Mouse (Mus musculus): ENCODE results near the gene Wdr24. TPM values are rescaled to one million over a fixed set of nuclear protein-coding genes. Genes with fewer than 3 reads are reported as not detected.

Gene Wdr24
- total RNA-seq, 2 experiments from 2014 or later: 21.0 to 24.1 TPM

DNA sequence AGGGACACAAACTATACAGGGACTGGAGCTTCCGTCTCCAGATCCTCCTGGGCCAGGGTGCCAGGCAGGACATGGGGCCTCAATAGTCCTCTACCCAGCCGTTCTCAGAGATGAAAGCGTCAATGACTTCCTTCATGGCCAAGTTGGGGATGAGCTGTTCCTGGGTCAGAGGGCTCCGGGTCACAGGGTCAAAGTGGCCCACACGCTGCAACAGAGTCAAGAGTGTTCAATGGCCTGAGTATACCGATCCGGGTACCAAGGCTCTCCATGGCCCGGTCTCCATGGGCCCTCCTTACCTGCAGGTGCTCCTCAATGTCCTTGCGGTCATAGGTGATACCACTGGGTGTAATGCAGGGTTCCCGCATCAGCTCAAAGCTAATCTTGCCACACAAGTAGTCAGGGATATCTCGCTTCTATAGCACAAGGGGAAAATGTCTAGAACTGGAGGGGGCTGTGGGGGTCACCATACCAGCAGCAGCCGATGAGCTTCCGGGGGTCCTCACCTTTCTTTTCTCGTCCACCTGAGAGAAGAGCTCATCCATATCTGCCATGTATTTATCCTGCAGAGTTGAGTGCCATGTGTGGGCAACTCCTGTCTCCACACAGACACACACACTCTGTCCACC lies 7.5 kb downstream of the Wdr24 start:
- DNase-seq (ENCODE audit: low spot score in 2 of 2): no peak

DNA sequence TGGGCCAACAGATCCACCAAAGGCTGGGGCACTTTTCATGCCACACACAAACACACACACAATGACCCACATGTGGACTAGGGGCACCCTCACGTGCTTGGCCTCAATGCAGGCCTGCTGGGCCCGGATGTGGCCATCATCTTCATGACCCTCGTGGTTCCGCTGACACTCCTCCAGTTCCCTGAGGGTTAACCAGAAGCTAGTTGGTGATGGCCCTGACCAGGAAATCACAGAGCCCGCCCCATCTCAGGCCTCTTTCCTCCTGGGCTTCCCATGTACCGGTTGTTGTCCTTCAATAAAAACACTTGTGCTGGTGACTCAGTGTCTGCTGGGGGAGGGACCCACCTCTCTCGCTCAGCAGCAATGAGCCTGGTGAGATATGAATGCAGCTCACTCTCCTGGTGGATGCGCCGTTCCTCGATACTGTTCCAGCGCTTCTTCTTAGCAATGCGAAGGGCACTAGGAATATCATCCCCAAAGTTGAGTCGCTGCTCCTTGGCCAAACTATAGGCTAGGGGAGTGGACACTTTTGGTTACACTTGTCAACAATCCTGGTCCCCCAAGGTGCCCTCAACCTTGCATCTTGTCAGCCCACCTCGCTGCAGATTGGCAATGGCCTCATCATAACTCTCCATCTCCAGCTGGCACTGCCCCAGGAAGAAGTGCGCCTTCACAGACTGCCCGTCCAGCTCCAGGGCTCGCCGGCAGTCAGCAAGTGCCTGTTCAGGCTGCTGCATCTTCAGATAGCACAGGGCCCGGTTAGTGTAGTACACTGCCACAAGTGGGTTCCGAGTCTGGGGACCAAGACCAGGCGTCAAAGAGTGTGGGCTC lies 8.2 kb downstream of the Wdr24 start:
- DNase-seq (ENCODE audit: low spot score in 2 of 2): peak in 1 of 2 experiments; percentile 48

GRCm38 (mm10) chr17:25832436-25833290 lies 9.2 kb downstream of the Wdr24 start:
- DNase-seq (ENCODE audit: low spot score in 2 of 2): peak; percentile 99

DNA sequence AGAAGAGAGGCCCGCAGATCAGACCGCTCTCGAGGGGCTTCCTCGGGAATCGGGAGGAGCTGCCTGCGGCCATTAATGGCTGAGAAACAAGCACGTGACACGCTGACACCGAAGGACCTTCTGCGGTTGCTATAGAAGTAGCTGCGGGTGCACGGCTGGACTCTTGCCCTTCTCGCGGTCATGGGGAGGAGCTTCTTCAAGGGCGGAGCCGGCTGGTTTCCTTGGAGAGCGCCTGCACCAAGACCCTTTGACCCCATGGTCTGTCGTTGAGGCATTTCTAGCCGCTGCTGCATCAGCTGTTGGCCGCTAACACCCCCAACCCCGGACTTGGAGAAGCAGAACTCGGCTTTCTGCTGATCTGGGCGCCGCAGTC lies 9.8 kb downstream of the Wdr24 start, which contains the start of gene Stub1:
Stub1 (minus strand) TSS at position 114 of the 373 bp plus-strand sequence.
- peak; percentile 86 to 87 for DNase-seq (ENCODE audit: low spot score in 2 of 2)

DNA sequence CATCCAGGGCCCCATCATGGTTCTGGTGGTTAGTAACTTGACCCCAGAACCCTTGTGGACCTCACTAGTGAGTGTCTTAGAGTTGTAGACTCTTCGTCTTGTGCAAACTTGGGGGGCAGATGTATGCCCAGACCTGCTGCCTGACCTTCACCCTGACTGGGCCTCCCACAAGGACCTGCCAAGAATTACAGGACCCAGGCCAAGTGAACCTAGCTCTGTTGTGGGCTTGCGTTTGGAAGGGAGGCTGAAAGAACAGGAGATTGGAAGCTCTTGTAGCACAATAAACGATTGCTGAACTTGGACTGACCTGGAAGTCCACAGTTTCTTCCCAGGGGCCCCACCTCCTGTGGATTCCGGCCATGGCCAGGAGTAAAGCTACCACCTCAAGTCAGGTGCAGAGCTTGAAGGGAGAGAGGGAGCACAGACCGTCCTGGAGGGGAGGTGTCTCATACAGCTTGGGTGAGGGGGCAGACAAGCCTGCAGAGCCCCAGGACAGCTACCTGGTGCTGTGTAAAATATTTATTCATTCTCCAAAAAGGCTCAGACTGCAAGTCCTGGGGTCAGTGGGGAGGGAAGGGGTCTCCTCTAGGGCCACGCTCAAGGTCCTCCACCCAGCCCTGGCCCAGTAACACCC lies 10.7 kb downstream of the Wdr24 start:
- DNase-seq (ENCODE audit: low spot score in 2 of 2): no peak

- DNase-seq (ENCODE audit: low spot score in 2 of 2): no peak
Measured at GRCm38 (mm10) chr17:25834595-25835222, 11.3 kb downstream of the Wdr24 start.

GRCm38 (mm10) chr17:25835301-25835700 lies 11.9 kb downstream of the Wdr24 start:
- no peak for DNase-seq (ENCODE audit: low spot score in 2 of 2)

- DNase-seq (ENCODE audit: low spot score in 2 of 2): no peak
Measured at GRCm38 (mm10) chr17:25835816-25836215, 12.4 kb downstream of the Wdr24 start.

- no peak for DNase-seq (ENCODE audit: low spot score in 2 of 2)
Measured at GRCm38 (mm10) chr17:25836397-25837075, 13.1 kb downstream of the Wdr24 start.

- peak; percentile 83 to 89 for DNase-seq (ENCODE audit: low spot score in 2 of 2)
Measured at GRCm38 (mm10) chr17:25837076-25837410, 13.6 kb downstream of the Wdr24 start, which contains the start of gene Rhbdl1. TSS of gene Rhbdl1 (minus strand) at chr17:25837295.

GRCm38 (mm10) chr17:25837533-25837932 lies 14.1 kb downstream of the Wdr24 start:
- DNase-seq (ENCODE audit: low spot score in 2 of 2): no peak

GRCm38 (mm10) chr17:25838904-25839303 lies 15.5 kb downstream of the Wdr24 start:
- DNase-seq (ENCODE audit: low spot score in 2 of 2): no peak

GRCm38 (mm10) chr17:25839455-25840235 lies 16.2 kb downstream of the Wdr24 start:
- no peak for DNase-seq (ENCODE audit: low spot score in 2 of 2)

DNA sequence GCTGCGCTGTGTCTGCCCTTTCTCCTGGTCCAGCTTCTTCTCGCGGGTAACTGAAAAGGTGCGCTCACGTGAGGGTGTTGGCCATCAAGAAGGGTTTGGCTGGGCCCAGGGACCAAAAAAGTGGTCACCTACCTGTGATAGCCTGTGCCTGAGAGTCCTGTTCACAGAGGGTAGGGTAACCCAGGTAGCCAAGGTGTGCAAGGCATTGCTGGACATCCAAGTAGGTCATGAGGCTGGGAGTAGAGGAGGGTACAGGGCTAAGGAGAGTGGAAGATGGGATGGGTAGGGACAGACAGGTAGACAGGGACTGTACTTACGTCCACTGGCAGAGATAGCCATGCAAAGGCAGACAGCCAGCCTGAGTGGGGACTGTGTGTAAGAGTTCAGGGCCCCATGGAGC lies 17.1 kb downstream of the Wdr24 start:
- no peak for DNase-seq (ENCODE audit: low spot score in 2 of 2)

- no peak for DNase-seq (ENCODE audit: low spot score in 2 of 2)
Measured at GRCm38 (mm10) chr17:25841117-25841880, 17.9 kb downstream of the Wdr24 start, which contains the start of gene Gm20683. TSS of gene Gm20683 (minus strand) at chr17:25841763.

DNA sequence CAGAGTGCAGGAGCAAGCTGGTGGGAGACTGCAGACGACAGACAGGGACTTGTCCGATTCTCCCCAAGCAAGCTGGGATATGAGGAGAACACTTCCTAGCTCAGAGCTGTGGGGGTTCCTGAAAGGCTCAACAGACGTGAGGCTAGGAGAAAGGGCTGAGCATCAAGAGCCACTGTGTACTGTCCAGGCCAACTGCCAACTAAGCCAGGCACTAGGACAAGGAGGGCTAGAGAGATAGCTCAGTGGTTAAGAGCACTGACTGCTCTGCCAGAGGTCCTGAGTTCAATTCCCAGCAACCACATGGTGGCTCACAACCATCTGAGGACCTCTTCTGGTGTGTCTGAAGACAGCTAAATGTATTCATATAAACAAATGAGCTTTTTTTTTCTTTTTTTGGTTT lies 19.1 kb downstream of the Wdr24 start:
- no peak for DNase-seq (ENCODE audit: low spot score in 2 of 2)

GRCm38 (mm10) chr17:25843122-25843521 lies 19.7 kb downstream of the Wdr24 start:
- DNase-seq (ENCODE audit: low spot score in 2 of 2): no peak

DNA sequence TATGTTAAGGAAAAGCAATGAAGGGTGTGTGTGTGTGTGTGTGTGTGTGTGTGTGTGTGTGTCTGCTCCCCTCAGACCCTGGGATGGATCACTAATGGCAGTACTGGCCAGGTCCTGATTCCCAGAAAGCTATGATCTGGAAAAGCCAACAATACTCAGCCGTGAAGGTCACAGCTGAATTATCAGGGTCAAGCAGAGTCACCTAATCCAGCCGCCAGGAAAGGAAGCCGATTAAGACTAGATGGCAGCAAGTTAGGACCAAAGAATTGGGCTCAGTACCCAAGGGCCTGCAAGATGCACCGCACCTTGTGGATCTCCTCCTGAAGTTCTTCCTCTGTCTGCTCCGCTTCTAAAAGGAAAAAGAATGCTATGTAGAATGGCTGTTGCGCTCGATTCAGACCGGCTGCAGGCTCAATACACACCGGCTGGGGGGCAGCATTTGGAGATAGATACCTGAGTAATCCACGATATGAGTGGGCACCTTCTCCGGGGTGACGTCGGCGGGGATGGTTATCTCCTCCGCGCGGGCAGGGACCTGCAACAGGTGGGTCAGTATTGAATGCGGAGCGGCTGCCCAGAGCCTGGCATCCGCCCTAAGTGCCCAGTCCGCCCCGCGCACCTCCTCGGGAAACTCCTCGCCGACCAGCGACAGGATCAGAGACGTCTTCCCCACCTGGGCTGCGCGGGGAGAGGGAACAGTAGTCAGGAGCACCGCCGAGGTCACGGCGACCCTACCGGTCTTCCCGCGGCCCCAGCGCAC lies 20.4 kb downstream of the Wdr24 start:
- DNase-seq (ENCODE audit: low spot score in 2 of 2): no peak

All from layer of hippocampus, postnatal 10 days (tissue).